Mouse (Mus musculus) cortical plate, adult 2 months (tissue): ENCODE data around the gene Smg6. TPM values are rescaled to one million over a fixed set of nuclear protein-coding genes. Genes with fewer than 3 reads are reported as not detected.

Experiments used
- H3K27ac ChIP-seq: fragments of 200-500 bp; 2 replicates; pipeline ENCODE4 v1.5.1; 2012; ENCODE audit warnings: low read length, control low read depth, inconsistent platforms; ENCODE audit not compliant: insufficient read depth
- H3K4me1 ChIP-seq: fragments of 200-500 bp; 2 replicates; pipeline ENCODE4 v1.6.1; 2011; ENCODE audit warnings: low read length; ENCODE audit not compliant: control insufficient read depth, insufficient read depth
- H3K4me3 ChIP-seq: fragments of 200-500 bp; 2 replicates; pipeline ENCODE4 v1.5.1; 2011; ENCODE audit warnings: mild to moderate bottlenecking, low read length, control low read depth; ENCODE audit not compliant: insufficient read depth
- CTCF ChIP-seq: fragments of 200-500 bp; IDR thresholded peaks from 2 replicates; pipeline ENCODE4 v1.5.1; 2011; ENCODE audit warnings: mild to moderate bottlenecking, control low read depth, low read length; ENCODE audit not compliant: insufficient read depth; ENCODE audit errors: extremely low read depth
- POLR2A ChIP-seq: fragments of 200-500 bp; IDR thresholded peaks from 2 replicates; pipeline ENCODE4 v1.6.1; 2011; ENCODE audit warnings: mild to moderate bottlenecking, low read length, control low read depth; ENCODE audit not compliant: insufficient read depth; ENCODE audit errors: extremely low read depth
- polyA plus RNA-seq: library from polyadenylated mRNA; depleted of rRNA; stranded (reverse); fragments of >200 nt; gene quantifications from 2 replicates; pipeline ENCODE4 v1.2.3, GENCODE M21; 2012; rRNA removed

Smg6 gene
- polyA plus RNA-seq, 1 experiment = 26.9 TPM

DNA sequence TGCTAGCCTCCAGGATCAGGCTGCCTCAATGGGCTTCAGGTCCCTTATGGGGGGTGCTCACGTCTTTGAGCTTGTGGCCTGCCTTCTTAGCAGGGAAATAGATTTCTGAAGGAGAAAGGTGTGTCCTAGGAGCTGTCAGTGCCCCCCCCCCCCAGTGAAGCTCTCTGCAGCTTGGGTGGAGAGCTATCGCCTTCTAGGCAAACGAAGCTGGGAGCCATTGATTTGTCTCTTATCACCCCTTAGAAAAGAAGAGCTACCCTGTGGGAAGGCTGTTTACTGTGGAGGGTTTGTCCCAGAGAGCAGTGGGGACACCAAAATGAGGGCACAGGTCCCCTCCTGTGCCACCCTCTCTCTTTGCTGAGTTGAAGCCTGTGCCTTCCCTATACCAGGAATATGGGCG is 284.5 kb downstream of the Smg6 start:
- Histone ChIP-seq H3K4me1 (peaks cover 12% of the 10 kb centered on the region), H3K4me3 (no peak overlapping the region), H3K27ac (peak overlapping the region; percentile 44; the same call in 1 of the 2 replicates)
- no peak for TF ChIP-seq POLR2A
- TF ChIP-seq CTCF = no peak

GRCm38 (mm10) chr11:75210755-75211154 is 285.1 kb downstream of the Smg6 start:
- H3K4me3 ChIP-seq = no peak overlapping the region
- H3K4me1 ChIP-seq = peaks cover 11% of the 10 kb centered on the region
- H3K27ac ChIP-seq = no peak overlapping the region
- TF ChIP-seq POLR2A (no peak), CTCF (no peak)

GRCm38 (mm10) chr11:75212031-75212667 is 286.5 kb downstream of the Smg6 start:
- TF ChIP-seq POLR2A (no peak), CTCF (no peak)
- peak overlapping the region; percentile 85 for H3K27ac ChIP-seq
- no peak overlapping the region for H3K4me3 ChIP-seq
- H3K4me1 ChIP-seq = peaks cover 11% of the 10 kb centered on the region

DNA sequence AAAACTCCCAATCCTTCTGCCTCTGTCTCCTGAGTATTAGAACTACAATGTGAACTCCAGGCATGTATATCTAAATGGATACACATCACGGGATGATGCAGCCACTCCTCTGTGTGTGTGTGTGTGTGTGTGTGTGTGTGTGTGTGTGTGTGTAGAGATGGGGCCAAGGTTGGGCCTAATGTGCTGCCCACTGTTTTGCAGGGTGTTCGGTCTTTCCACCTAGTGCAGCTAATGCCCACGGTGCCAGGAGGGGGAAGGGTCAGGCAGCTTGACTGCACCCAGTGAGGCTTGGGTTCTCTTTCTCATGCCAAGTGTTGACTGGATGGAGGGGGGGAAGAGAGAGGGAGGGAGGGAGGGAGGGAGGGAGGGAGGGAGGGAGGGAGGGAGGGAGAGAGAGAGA is 287.3 kb downstream of the Smg6 start:
- no peak for TF ChIP-seq POLR2A
- TF ChIP-seq CTCF = no peak
- no peak overlapping the region for H3K4me3 ChIP-seq
- peaks cover 11% of the 10 kb centered on the region for H3K4me1 ChIP-seq
- peak overlapping the region; percentile 78 for H3K27ac ChIP-seq

DNA sequence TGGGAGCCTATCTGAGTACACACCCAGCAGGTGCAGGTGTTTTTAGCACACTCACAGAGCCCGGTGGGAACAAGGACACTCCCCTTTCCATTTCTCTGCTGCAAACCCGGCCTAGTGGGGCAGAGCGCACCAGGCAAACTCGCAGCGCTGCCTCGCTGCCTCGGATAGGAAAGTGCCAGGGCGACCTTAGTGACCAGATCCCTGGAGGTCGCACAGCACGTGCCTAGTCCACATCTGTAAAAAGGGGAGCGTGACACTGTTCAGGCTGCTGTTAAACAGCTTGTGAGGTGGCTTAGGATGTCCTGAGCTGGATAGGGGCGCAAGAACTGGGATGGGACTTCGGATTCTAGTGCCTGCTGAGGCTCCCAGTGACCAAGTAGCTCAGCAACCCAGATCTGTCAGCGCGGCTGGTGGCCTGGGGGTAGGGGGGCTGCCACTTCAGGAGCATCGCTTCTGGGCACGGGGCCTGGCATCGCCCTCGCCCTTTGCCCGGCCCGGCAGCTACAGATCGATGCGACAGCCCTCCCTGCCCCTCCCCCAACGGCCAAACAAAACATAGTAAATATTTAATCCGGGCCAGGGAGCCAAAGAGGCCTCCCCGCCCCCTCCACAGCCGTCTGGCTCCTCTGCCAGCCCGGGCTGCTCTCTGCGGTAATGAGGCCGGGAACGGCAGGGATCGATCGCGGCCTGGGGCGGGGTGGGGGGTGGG is 287.9 kb downstream of the Smg6 start:
- Histone ChIP-seq H3K27ac (no peak overlapping the region; the same call in 1 of the 2 replicates), H3K4me3 (no peak overlapping the region), H3K4me1 (peaks cover 8% of the 10 kb centered on the region)
- no peak for TF ChIP-seq CTCF
- TF ChIP-seq POLR2A = no peak

Other genes starting within 250 kb of the Smg6 start
- 177 and 180 TPM in 2 replicates for gene Pafah1b1, start 201.2 kb upstream of the Smg6 start, polyA plus RNA-seq
- 14.4 and 15.1 TPM in 2 replicates for gene Mettl16, start 155.0 kb upstream of the Smg6 start, polyA plus RNA-seq
- 19.9 and 22.1 TPM in 2 replicates for gene Mnt, start 94.9 kb upstream of the Smg6 start, polyA plus RNA-seq
- gene Sgsm2, start 28.8 kb upstream of the Smg6 start, polyA plus RNA-seq = 82.7 and 91.9 TPM in 2 replicates
- gene Tsr1, start 27.8 kb upstream of the Smg6 start, polyA plus RNA-seq = 18.1 and 19.0 TPM in 2 replicates
- 60.0 and 62.7 TPM in 2 replicates for gene Srr, start 125 bp downstream of the Smg6 start, polyA plus RNA-seq
- 3.0 and 3.8 TPM in 2 replicates for gene Hic1, start 243.7 kb downstream of the Smg6 start, polyA plus RNA-seq